Mouse (Mus musculus) stomach, postnatal 0 days (tissue): ENCODE measurements at regions not wholly inside any gene's neighbourhood (a gene's known extent, or its start where the extent isn't known, plus 50 kb on each side); places are given as distances from the start of the nearest gene placed in this dataset.

Source experiments
- ATAC-seq: fragments of 200-750 bp; cut with Nextera tagmentation; 2 replicates; pipeline ENCODE4 v1.8.0; 2017; ENCODE audit not compliant: low FRiP score, low TSS enrichment
- DNase-seq: peaks from one replicate; pipeline ENCODE4 v3.0.0-alpha.2; 2016; ENCODE audit warnings: low spot score
- H3K27ac ChIP-seq: fragments of 300-500 bp; sonication (generic); replicated peaks from 2 replicates; pipeline ENCODE4 v1.5.1; 2014; ENCODE audit warnings: mild to moderate bottlenecking, control low read depth
- H3K27me3 ChIP-seq: fragments of 300-500 bp; sonication (generic); 2 replicates; pipeline ENCODE4 v1.6.1; 2014; ENCODE audit warnings: low read length; ENCODE audit not compliant: control insufficient read depth, insufficient read depth
- H3K36me3 ChIP-seq: fragments of 300-500 bp; sonication (generic); 2 replicates; pipeline ENCODE4 v1.6.1; 2014; ENCODE audit warnings: low read length, mixed read lengths; ENCODE audit not compliant: control insufficient read depth, insufficient read depth
- H3K4me1 ChIP-seq: fragments of 300-500 bp; sonication (generic); replicated peaks from 2 replicates; pipeline ENCODE4 v1.6.1; 2014; ENCODE audit warnings: antibody characterized with exemption; ENCODE audit not compliant: control insufficient read depth, insufficient read depth
- H3K4me2 ChIP-seq: fragments of 300-500 bp; sonication (generic); replicated peaks from 2 replicates; pipeline ENCODE4 v1.6.1; 2014; ENCODE audit warnings: low read depth, mild to moderate bottlenecking, control low read depth, moderate library complexity
- H3K4me3 ChIP-seq: fragments of 300-500 bp; sonication (generic); 2 replicates; pipeline ENCODE4 v1.5.1; 2014; ENCODE audit warnings: low read depth, low read length, control low read depth
- H3K9ac ChIP-seq: fragments of 300-500 bp; sonication (generic); 2 replicates; pipeline ENCODE4 v1.6.1; 2014; ENCODE audit warnings: mild to moderate bottlenecking, low read length, control low read depth, mixed read lengths
- H3K9me3 ChIP-seq: fragments of 300-500 bp; sonication (generic); 2 replicates; pipeline ENCODE4 v1.6.1; 2016; ENCODE audit warnings: low read length; ENCODE audit not compliant: control insufficient read depth
- CTCF ChIP-seq: IDR thresholded peaks from 2 replicates; pipeline ENCODE4 v1.5.1; 2016; ENCODE audit warnings: antibody characterized with exemption, low read depth, mild to moderate bottlenecking, moderate library complexity
- EP300 ChIP-seq: optimal IDR thresholded peaks from 2 replicates; pipeline ENCODE3; 2016; ENCODE audit warnings: antibody characterized with exemption
- WGBS: fragments of 180-500 bp; shearing (Covaris S2); extraction: QIAGEN DNeasy Blood & Tissue Kit; methylation state at CpG from one replicate; pipeline ENCODE4 v1.1.7; 2014; 5-methylcytosine and 5-hydroxymethylcytosine counted together

- no peak overlapping the region for H3K9ac ChIP-seq
- no peaks in the 10 kb centered on the region for H3K27me3 ChIP-seq
- no peak overlapping the region for H3K27ac ChIP-seq
- peaks cover 14% of the 10 kb centered on the region for H3K4me1 ChIP-seq
- 95% methylated on average over 1 of the region's 1 CpGs for WGBS
- DNase-seq (no peak), ATAC-seq (no peak)
- no peak overlapping the region for H3K4me2 ChIP-seq
- no peaks in the 10 kb centered on the region for H3K9me3 ChIP-seq
- H3K4me3 ChIP-seq: no peak overlapping the region
- H3K36me3 ChIP-seq: peaks cover 8% of the 10 kb centered on the region; the same call in 1 of the 2 replicates
- no peak for TF ChIP-seq CTCF
- no peak for TF ChIP-seq EP300
These were observed 77.1 kb upstream of the Mrps10 start for GRCm38 (mm10) chr17:47291558-47291957.

GRCm38 (mm10) chr17:47285616-47286015, 83.1 kb upstream of the Mrps10 start:
- H3K4me3 ChIP-seq: no peak overlapping the region
- 94% methylated on average over 10 of the region's 10 CpGs for WGBS
- H3K27ac ChIP-seq: no peak overlapping the region
- no peaks in the 10 kb centered on the region for H3K27me3 ChIP-seq
- H3K4me1 ChIP-seq: no peaks in the 10 kb centered on the region
- DNase-seq: no peak
- H3K9me3 ChIP-seq: no peaks in the 10 kb centered on the region
- TF ChIP-seq CTCF (no peak), EP300 (no peak)
- no peak for ATAC-seq
- no peak overlapping the region for H3K9ac ChIP-seq
- peaks cover 9% of the 10 kb centered on the region; the same call in 1 of the 2 replicates for H3K36me3 ChIP-seq
- H3K4me2 ChIP-seq: no peak overlapping the region

DNA sequence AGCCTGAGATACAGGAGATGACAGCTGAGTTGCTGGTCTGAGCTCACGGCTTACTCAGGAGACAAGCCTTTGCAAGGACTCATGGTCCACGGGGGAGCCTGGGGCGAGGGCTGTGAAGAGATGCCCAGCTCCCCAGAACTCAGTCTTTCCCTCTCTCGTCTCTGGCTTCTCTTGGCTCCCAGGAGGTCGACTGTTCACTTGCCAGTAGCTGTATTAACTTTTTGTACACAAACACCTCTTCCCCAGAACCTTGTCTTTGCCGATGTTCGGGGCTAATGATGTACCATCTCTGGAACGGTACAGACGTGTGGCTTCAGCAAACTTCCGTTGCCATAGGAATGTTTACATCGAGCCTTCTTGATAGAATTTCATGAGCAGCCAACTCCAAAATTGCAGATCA, 84.5 kb upstream of the Mrps10 start:
- H3K4me1 ChIP-seq: no peaks in the 10 kb centered on the region
- H3K9me3 ChIP-seq: no peaks in the 10 kb centered on the region
- no peak overlapping the region for H3K4me3 ChIP-seq
- H3K4me2 ChIP-seq: no peak overlapping the region
- peaks cover 9% of the 10 kb centered on the region; the same call in 1 of the 2 replicates for H3K36me3 ChIP-seq
- no peak for DNase-seq
- no peak for ATAC-seq
- H3K27ac ChIP-seq: no peak overlapping the region
- no peak for TF ChIP-seq CTCF
- no peak for TF ChIP-seq EP300
- H3K9ac ChIP-seq: no peak overlapping the region
- WGBS: 27% methylated on average over 11 of the region's 11 CpGs
- no peaks in the 10 kb centered on the region for H3K27me3 ChIP-seq

DNA sequence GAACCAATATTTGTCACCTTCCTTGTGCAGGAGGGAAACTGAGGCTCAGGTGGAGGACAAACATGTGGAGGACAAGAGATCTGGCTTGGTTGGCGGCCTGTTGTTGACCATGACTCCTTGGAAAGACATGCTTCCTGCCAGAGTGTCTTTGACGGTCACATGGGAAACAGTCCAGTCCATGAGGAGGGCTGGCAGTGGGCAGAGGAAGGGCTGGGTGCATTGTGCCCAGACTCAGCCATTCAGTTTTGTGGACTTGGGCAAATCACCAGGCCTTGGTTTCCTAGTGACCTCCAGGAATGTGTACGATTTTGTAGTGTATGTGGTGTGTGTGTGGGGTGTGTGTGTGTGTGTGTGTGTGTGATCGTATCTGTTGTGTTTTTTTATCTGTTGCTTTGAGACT, 85.5 kb upstream of the Mrps10 start:
- no peak for ATAC-seq
- no peaks in the 10 kb centered on the region for H3K9me3 ChIP-seq

DNA sequence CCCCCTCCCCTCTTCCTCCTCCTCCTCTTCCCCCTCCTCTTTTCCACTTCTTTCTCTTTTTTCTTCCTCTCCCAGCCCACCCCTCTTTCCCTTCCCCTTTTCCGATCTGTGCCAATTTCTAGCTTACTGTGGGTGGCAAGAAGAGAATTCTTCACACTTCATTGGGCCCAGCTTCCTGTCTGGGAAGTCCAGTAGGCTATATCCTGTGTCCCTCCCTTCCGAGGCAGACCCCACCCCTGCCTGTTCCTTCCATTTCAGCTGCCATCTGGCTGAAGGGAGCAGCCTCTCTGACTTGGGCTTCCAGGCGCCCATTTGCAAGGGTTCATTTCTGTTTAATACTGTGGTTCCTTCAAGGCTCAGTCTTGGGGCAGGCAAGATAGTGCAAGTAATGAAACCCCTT, 86.2 kb upstream of the Mrps10 start:
- WGBS: 63% methylated on average over 3 of the region's 3 CpGs
- no peak overlapping the region for H3K4me3 ChIP-seq
- H3K27ac ChIP-seq: no peak overlapping the region
- no peaks in the 10 kb centered on the region for H3K9me3 ChIP-seq
- no peak for TF ChIP-seq EP300
- TF ChIP-seq CTCF: no peak
- ATAC-seq (no peak), DNase-seq (no peak)
- no peaks in the 10 kb centered on the region for H3K4me1 ChIP-seq
- H3K36me3 ChIP-seq: peaks cover 7% of the 10 kb centered on the region; the same call in 1 of the 2 replicates
- H3K9ac ChIP-seq: no peak overlapping the region
- H3K4me2 ChIP-seq: no peak overlapping the region
- H3K27me3 ChIP-seq: no peaks in the 10 kb centered on the region

More for the DNA sequence above, 85.5 kb upstream of the Mrps10 start:
- no peak for TF ChIP-seq EP300
- TF ChIP-seq CTCF: no peak
- Histone ChIP-seq H3K4me1 (no peaks in the 10 kb centered on the region), H3K4me3 (no peak overlapping the region), H3K4me2 (no peak overlapping the region), H3K36me3 (peaks cover 7% of the 10 kb centered on the region; the same call in 1 of the 2 replicates), H3K27ac (no peak overlapping the region), H3K9ac (no peak overlapping the region), H3K27me3 (no peaks in the 10 kb centered on the region)
- no peak for DNase-seq
- 77% methylated on average over 4 of the region's 4 CpGs for WGBS

DNA sequence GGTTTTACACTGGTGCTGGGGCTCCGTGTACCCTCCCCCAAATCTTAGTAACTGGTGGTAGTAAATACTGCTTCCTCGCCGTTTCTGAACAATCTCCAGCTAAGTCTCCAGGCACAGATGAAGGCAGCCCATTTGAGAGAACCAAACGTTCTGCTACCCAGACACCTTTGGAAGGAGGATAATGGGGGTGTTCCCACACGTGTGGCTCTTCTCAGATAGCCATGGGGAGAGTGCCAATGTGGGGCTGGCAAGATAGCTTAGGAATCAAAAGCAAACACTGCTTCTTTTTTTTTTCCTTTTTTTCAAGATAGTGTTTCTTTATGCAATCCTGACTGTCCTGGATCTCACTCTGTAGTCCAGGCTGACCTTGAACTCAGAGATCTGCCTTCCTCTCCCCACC, 90.8 kb upstream of the Mrps10 start:
- TF ChIP-seq EP300 (no peak), CTCF (no peak)
- H3K4me2 ChIP-seq: no peak overlapping the region
- no peaks in the 10 kb centered on the region for H3K36me3 ChIP-seq
- H3K9me3 ChIP-seq: no peaks in the 10 kb centered on the region
- H3K4me1 ChIP-seq: no peaks in the 10 kb centered on the region
- no peak overlapping the region for H3K9ac ChIP-seq
- H3K27me3 ChIP-seq: no peaks in the 10 kb centered on the region
- DNase-seq (no peak), ATAC-seq (no peak)
- H3K4me3 ChIP-seq: no peak overlapping the region
- WGBS: 80% methylated on average over 5 of the region's 5 CpGs
- H3K27ac ChIP-seq: no peak overlapping the region
